Mouse (Mus musculus) MEL (cell line): ENCODE measurements at regions not wholly inside any gene's neighbourhood (a gene's known extent, or its start where the extent isn't known, plus 50 kb on each side); places are given as distances from the start of the nearest gene placed in this dataset.

Experiments
- CTCF ChIP-seq, 3 experiments: IDR thresholded peaks in 2 of 3; conservative IDR thresholded peaks in 1 of 3; 2 replicates each; pipeline ENCODE4 v1.5.1; 2011 to 2012; ENCODE audit warnings: low read length in 3 of 3, low read depth in 2 of 3, mild to moderate bottlenecking in 2 of 3, improper control_type of control experiment in 1 of 3, inconsistent platforms in 1 of 3, mixed read lengths in 1 of 3, moderate library complexity in 1 of 3; ENCODE audit not compliant: control insufficient read depth in 1 of 3, insufficient read depth in 1 of 3, poor library complexity in 1 of 3, severe bottlenecking in 1 of 3
- EP300 ChIP-seq, 2 experiments: IDR thresholded peaks; 2 replicates each; pipeline ENCODE4 v1.6.1; 2011; ENCODE audit warnings: improper control_type of control experiment in 2 of 2, low read length in 2 of 2, low read depth in 1 of 2, mild to moderate bottlenecking in 1 of 2
- ETS1 ChIP-seq: IDR thresholded peaks from 2 replicates; pipeline ENCODE4 v1.6.1; 2012; ENCODE audit warnings: low read depth, mild to moderate bottlenecking, inconsistent platforms, low read length, improper control_type of control experiment, moderate library complexity
- POLR2A ChIP-seq, 2 experiments: IDR thresholded peaks; 2 replicates each; pipeline ENCODE4 v1.6.1; 2011 to 2012; ENCODE audit warnings: low read length in 2 of 2, mild to moderate bottlenecking in 2 of 2, control low read depth in 1 of 2, improper control_type of control experiment in 1 of 2, low read depth in 1 of 2, moderate library complexity in 1 of 2; ENCODE audit not compliant: control insufficient read depth in 1 of 2, insufficient read depth in 1 of 2, poor library complexity in 1 of 2
- ZNF384 ChIP-seq: IDR thresholded peaks from 2 replicates; pipeline ENCODE4 v1.6.1; 2012; ENCODE audit warnings: low read depth, mild to moderate bottlenecking, inconsistent platforms, low read length, improper control_type of control experiment

DNA sequence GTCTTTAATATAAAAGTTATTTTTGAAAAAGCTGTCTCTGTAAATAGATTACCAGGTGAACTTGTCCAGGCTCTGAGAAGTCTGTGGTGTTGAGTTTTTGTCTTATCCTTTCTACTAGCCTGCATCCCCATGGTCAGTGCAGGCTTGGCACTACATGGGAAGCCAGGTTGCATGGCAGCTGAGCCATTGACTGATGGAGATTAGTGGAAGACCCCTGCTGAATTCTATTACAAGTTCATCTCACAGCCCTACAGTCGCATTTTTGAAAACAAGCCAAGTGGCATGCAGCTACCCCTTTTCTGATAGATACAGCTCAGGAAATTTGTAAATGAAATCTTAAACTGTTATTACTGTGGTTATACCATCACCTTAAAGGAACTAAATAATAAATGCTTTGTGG, 101.2 kb upstream of the Fam184a start:
- TF ChIP-seq EP300 (IDR thresholded peaks at IDR 0.05; ENCODE audit: low read depth in 1 of 2, low read length in 2 of 2) = no peak
- TF ChIP-seq POLR2A (IDR thresholded peaks at IDR 0.05; ENCODE audit: control insufficient read depth in 1 of 2, insufficient read depth in 1 of 2, low read depth in 1 of 2, low read length in 2 of 2, poor library complexity in 1 of 2) = no peak
- no peak for TF ChIP-seq CTCF (IDR thresholded peaks at IDR 0.05 in 2 of 3, conservative IDR thresholded peaks at IDR 0.05 in 1 of 3; ENCODE audit: control insufficient read depth in 1 of 3, insufficient read depth in 1 of 3, low read depth in 2 of 3, low read length in 3 of 3, poor library complexity in 1 of 3, severe bottlenecking in 1 of 3)
- TF ChIP-seq ETS1 = no peak
- no peak for TF ChIP-seq ZNF384
